Mouse (Mus musculus): Measurements from ENCODE around the gene Nfyb. TPM values are rescaled to one million over a fixed set of nuclear protein-coding genes. Genes with fewer than 3 reads are reported as not detected.

Nfyb gene
- polyA plus RNA-seq, 1 experiment from 2014 or later, result 42.7 TPM

- Histone ChIP-seq H3K27me3 (replicated peaks) (no peaks in the 10 kb centered on the region), H3K9me3 (no peaks in the 10 kb centered on the region), H3K36me3 (peaks cover 46% of the 10 kb centered on the region), H3K4me2 (replicated peaks) (no peak overlapping the region), H3K27ac (no peak overlapping the region), H3K4me1 (replicated peaks) (peaks cover 8% of the 10 kb centered on the region; the same call in 1 of the 2 replicates), H3K4me3 (replicated peaks) (no peak overlapping the region), H3K9ac (no peak overlapping the region)
- 93% methylated on average over 9 of the region's 9 CpGs for WGBS
- ATAC-seq, result no peak
These were observed 7.5 kb downstream of the Nfyb start for GRCm38 (mm10) chr10:82756466-82756865.

GRCm38 (mm10) chr10:82755213-82755890 lies 8.6 kb downstream of the Nfyb start:
- WGBS, result 94% methylated on average over 11 of the region's 11 CpGs

GRCm38 (mm10) chr10:82754642-82755041 lies 9.3 kb downstream of the Nfyb start:
- H3K36me3 ChIP-seq, result peaks cover 43% of the 10 kb centered on the region
- 82% methylated on average over 1 of the region's 1 CpGs for WGBS
- no peaks in the 10 kb centered on the region for H3K4me1 ChIP-seq (replicated peaks)
- H3K27me3 ChIP-seq (replicated peaks), result no peaks in the 10 kb centered on the region
- H3K9ac ChIP-seq, result no peak overlapping the region
- ATAC-seq, result no peak
- H3K27ac ChIP-seq, result no peak overlapping the region
- no peak overlapping the region for H3K4me2 ChIP-seq (replicated peaks)
- no peak overlapping the region for H3K4me3 ChIP-seq (replicated peaks)
- H3K9me3 ChIP-seq, result no peaks in the 10 kb centered on the region

More at GRCm38 (mm10) chr10:82755213-82755890, 8.6 kb downstream of the Nfyb start:
- Histone ChIP-seq H3K27ac (no peak overlapping the region), H3K36me3 (peaks cover 49% of the 10 kb centered on the region), H3K4me1 (replicated peaks) (peaks cover 4% of the 10 kb centered on the region; the same call in 1 of the 2 replicates), H3K4me3 (replicated peaks) (no peak overlapping the region), H3K4me2 (replicated peaks) (no peak overlapping the region), H3K9ac (no peak overlapping the region), H3K27me3 (replicated peaks) (no peaks in the 10 kb centered on the region), H3K9me3 (no peaks in the 10 kb centered on the region)
- ATAC-seq, result no peak

- no peak for ATAC-seq
- peaks cover 48% of the 10 kb centered on the region for H3K36me3 ChIP-seq
- 84% methylated on average over 3 of the region's 3 CpGs for WGBS
These were observed 11.0 kb downstream of the Nfyb start for GRCm38 (mm10) chr10:82752921-82753320.

GRCm38 (mm10) chr10:82750778-82751177 lies 13.2 kb downstream of the Nfyb start:
- no peak overlapping the region for H3K4me2 ChIP-seq (replicated peaks)
- H3K27me3 ChIP-seq (replicated peaks), result no peaks in the 10 kb centered on the region
- H3K9ac ChIP-seq, result no peak overlapping the region
- H3K4me3 ChIP-seq (replicated peaks), result no peak overlapping the region
- peaks cover 44% of the 10 kb centered on the region for H3K36me3 ChIP-seq
- 67% methylated on average over 6 of the region's 6 CpGs for WGBS
- no peaks in the 10 kb centered on the region for H3K9me3 ChIP-seq
- ATAC-seq, result peak; percentile 36; the same call in 1 of the 2 replicates
- no peak overlapping the region for H3K27ac ChIP-seq
- H3K4me1 ChIP-seq (replicated peaks), result no peaks in the 10 kb centered on the region

More at GRCm38 (mm10) chr10:82752921-82753320, 11.0 kb downstream of the Nfyb start:
- no peaks in the 10 kb centered on the region for H3K9me3 ChIP-seq
- no peak overlapping the region for H3K4me3 ChIP-seq (replicated peaks)
- no peaks in the 10 kb centered on the region for H3K27me3 ChIP-seq (replicated peaks)
- H3K9ac ChIP-seq, result no peak overlapping the region
- no peaks in the 10 kb centered on the region for H3K4me1 ChIP-seq (replicated peaks)
- no peak overlapping the region for H3K27ac ChIP-seq
- no peak overlapping the region for H3K4me2 ChIP-seq (replicated peaks)

GRCm38 (mm10) chr10:82746988-82747850 lies 16.7 kb downstream of the Nfyb start:
- H3K36me3 ChIP-seq, result peaks cover 29% of the 10 kb centered on the region
- 0 out of 2 replicates have a peak, but pooled peaks have one; percentile 23 for ATAC-seq

GRCm38 (mm10) chr10:82745301-82745700 lies 18.6 kb downstream of the Nfyb start:
- Histone ChIP-seq H3K9me3 (no peaks in the 10 kb centered on the region), H3K4me1 (replicated peaks) (no peaks in the 10 kb centered on the region), H3K9ac (no peak overlapping the region), H3K4me2 (replicated peaks) (no peak overlapping the region), H3K4me3 (replicated peaks) (no peak overlapping the region), H3K27me3 (replicated peaks) (no peaks in the 10 kb centered on the region), H3K27ac (no peak overlapping the region), H3K36me3 (peaks cover 23% of the 10 kb centered on the region)
- no peak for ATAC-seq
- 95% methylated on average over 5 of the region's 5 CpGs for WGBS

More at GRCm38 (mm10) chr10:82746988-82747850, 16.7 kb downstream of the Nfyb start:
- no peaks in the 10 kb centered on the region for H3K4me1 ChIP-seq (replicated peaks)
- H3K9ac ChIP-seq, result no peak overlapping the region
- no peak overlapping the region for H3K27ac ChIP-seq
- no peaks in the 10 kb centered on the region for H3K27me3 ChIP-seq (replicated peaks)
- H3K4me2 ChIP-seq (replicated peaks), result no peak overlapping the region
- no peak overlapping the region for H3K4me3 ChIP-seq (replicated peaks)
- 87% methylated on average over 15 of the region's 15 CpGs for WGBS
- H3K9me3 ChIP-seq, result no peaks in the 10 kb centered on the region

- 92% methylated on average over 6 of the region's 6 CpGs for WGBS
- H3K9me3 ChIP-seq, result no peaks in the 10 kb centered on the region
- H3K36me3 ChIP-seq, result peaks cover 20% of the 10 kb centered on the region
- no peaks in the 10 kb centered on the region for H3K27me3 ChIP-seq (replicated peaks)
- no peaks in the 10 kb centered on the region for H3K4me1 ChIP-seq (replicated peaks)
- no peak overlapping the region for H3K9ac ChIP-seq
- H3K4me3 ChIP-seq (replicated peaks), result no peak overlapping the region
- H3K4me2 ChIP-seq (replicated peaks), result no peak overlapping the region
- H3K27ac ChIP-seq, result no peak overlapping the region
- ATAC-seq, result no peak
These were observed 19.6 kb downstream of the Nfyb start for GRCm38 (mm10) chr10:82744296-82744695.

- H3K27ac ChIP-seq, result no peak overlapping the region
- H3K9me3 ChIP-seq, result no peaks in the 10 kb centered on the region
- H3K36me3 ChIP-seq, result peaks cover 12% of the 10 kb centered on the region
- ATAC-seq, result no peak
- no peak overlapping the region for H3K4me2 ChIP-seq (replicated peaks)
- no peaks in the 10 kb centered on the region for H3K4me1 ChIP-seq (replicated peaks)
- H3K4me3 ChIP-seq (replicated peaks), result no peak overlapping the region
- H3K27me3 ChIP-seq (replicated peaks), result no peaks in the 10 kb centered on the region
- WGBS, result 78% methylated on average over 1 of the region's 1 CpGs
- H3K9ac ChIP-seq, result no peak overlapping the region
These were observed 21.4 kb downstream of the Nfyb start for GRCm38 (mm10) chr10:82742578-82742977.

- H3K27me3 ChIP-seq (replicated peaks), result no peaks in the 10 kb centered on the region
- no peak overlapping the region for H3K4me2 ChIP-seq (replicated peaks)
- H3K36me3 ChIP-seq, result peaks cover 5% of the 10 kb centered on the region; the same call in 1 of the 2 replicates
- H3K9ac ChIP-seq, result no peak overlapping the region
- H3K9me3 ChIP-seq, result no peaks in the 10 kb centered on the region
- H3K4me1 ChIP-seq (replicated peaks), result no peaks in the 10 kb centered on the region
- ATAC-seq, result no peak
- no peak overlapping the region for H3K27ac ChIP-seq
- H3K4me3 ChIP-seq (replicated peaks), result no peak overlapping the region
- WGBS, result 86% methylated on average over 4 of the region's 4 CpGs
These were observed 22.1 kb downstream of the Nfyb start for GRCm38 (mm10) chr10:82741876-82742275.

- no peak overlapping the region for H3K9ac ChIP-seq
- peaks cover 4% of the 10 kb centered on the region; the same call in 1 of the 2 replicates for H3K36me3 ChIP-seq
- H3K27me3 ChIP-seq (replicated peaks), result no peaks in the 10 kb centered on the region
- H3K4me3 ChIP-seq (replicated peaks), result no peak overlapping the region
- WGBS, result 80% methylated on average over 8 of the region's 8 CpGs
- H3K27ac ChIP-seq, result no peak overlapping the region
- H3K4me2 ChIP-seq (replicated peaks), result no peak overlapping the region
- H3K9me3 ChIP-seq, result no peaks in the 10 kb centered on the region
- no peak for ATAC-seq
- H3K4me1 ChIP-seq (replicated peaks), result no peaks in the 10 kb centered on the region
These were observed 22.6 kb downstream of the Nfyb start for GRCm38 (mm10) chr10:82741354-82741753.

- Histone ChIP-seq H3K9me3 (no peaks in the 10 kb centered on the region), H3K4me1 (replicated peaks) (0 out of 2 replicates have a peak, but pooled peaks cover 7% of the 10 kb centered on the region), H3K27ac (peak overlapping the region; percentile 51), H3K36me3 (no peaks in the 10 kb centered on the region), H3K27me3 (replicated peaks) (no peaks in the 10 kb centered on the region), H3K9ac (peak overlapping the region; percentile 78), H3K4me2 (replicated peaks) (peak overlapping the region; percentile 76), H3K4me3 (replicated peaks) (peak overlapping the region; percentile 92)
- 0% methylated on average over 58 of the region's 59 CpGs for WGBS
- peak; percentile 88 for ATAC-seq
These were observed 64.5 kb downstream of the Nfyb start for GRCm38 (mm10) chr10:82699296-82699941.
